Mouse (Mus musculus) gastrocnemius, postnatal 4 days (tissue): Measurements from ENCODE around the gene Bcan. TPM values are rescaled to one million over a fixed set of nuclear protein-coding genes. Genes with fewer than 3 reads are reported as not detected.

Experiments
- DNase-seq, 2 experiments: peaks; one replicate each; pipeline ENCODE4 v3.0.0; 2021 to 2022; ENCODE audit warnings: low spot score in 2 of 2, mixed read lengths in 2 of 2
- total RNA-seq, 2 experiments: library from RNA; stranded (reverse); gene quantifications; 2 replicates each; pipeline ENCODE4 v1.2.3; 2021

Bcan gene
- total RNA-seq, 2 experiments from 2014 or later: 0.12 TPM; not detected in 1

DNA sequence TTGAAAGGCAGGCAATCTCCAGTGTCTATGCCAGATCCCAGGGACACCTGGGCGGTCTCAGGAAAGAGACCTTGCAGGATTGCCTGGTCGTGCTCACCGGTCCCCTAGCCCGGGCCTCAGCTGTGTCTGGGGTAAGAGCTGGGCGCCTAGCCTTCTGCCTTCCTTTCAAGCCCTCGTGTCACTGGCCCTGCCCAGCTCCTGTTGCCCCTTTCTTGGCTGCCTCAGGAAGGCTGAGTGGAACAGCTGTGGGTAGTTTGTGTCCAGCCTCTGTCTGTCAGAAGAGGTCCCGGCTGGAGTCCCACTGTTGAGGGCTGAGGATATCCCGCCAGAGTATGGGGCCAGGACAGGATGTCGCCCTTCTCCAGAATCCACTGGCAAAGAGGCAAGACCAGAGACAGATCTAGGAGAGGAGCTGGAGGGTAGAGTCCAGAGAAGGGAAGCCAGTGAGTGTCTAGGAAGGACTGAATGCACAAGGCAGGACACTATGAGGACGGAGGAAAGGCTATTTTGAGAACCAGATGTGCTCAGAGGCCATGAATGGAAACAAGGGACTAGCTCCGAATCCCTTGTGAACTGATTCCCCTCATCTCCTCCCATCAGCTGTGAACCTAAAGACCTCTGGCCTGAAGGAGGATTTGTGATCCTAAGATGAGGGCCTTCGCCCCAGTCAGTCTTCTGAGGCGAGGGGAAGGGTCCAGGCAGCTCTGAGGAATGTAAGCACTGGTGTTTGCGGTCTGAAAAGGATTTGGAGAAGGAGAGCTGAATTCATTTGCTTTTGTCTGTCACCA is 26.2 kb downstream of the Bcan start:
- DNase-seq: peak in 1 of 2 experiments; percentile 15

DNA sequence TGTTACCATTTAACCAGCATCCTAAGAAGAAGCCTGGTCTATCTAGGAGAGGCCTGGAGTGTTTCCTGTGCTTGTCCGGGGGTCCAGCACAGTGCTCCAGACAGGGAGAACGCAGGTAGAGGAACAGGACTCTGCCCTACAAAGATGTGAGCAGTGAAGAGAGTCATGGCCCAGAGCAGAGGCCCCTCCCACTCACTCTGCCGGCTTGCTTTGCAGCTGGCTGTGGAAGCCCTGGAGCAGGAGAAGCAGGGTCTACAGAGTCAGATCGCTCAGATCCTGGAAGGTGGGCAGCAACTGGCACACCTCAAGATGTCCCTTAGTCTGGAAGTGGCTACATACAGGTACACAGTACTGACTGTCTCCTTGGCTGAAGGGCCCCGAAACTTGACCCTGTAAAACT is 27.3 kb downstream of the Bcan start:
- peak in 1 of 2 experiments; percentile 17 for DNase-seq

DNA sequence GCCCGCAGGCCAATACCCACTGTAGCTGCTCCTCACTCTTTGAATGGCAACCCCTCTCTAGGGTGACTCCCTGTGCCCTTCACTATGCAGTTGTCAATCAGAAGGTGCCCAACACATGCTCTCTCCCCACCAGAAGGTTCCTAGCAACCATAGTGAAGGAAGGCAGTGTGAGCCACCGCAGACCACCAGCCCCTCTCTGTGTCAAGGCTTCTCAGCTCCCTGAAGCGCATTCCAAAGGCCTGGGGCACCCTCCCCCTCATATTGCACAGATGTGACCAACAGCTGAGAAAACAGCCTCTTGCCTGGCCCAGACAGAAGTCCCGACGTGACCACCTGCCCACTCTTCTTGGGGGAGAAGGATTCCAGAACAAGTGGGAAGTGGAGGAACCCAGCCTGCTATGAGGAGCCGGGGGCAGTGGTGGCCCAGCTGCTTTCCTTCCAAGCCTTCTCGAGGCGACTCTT is 27.8 kb downstream of the Bcan start:
- DNase-seq: peak in 1 of 2 experiments; percentile 12

DNA sequence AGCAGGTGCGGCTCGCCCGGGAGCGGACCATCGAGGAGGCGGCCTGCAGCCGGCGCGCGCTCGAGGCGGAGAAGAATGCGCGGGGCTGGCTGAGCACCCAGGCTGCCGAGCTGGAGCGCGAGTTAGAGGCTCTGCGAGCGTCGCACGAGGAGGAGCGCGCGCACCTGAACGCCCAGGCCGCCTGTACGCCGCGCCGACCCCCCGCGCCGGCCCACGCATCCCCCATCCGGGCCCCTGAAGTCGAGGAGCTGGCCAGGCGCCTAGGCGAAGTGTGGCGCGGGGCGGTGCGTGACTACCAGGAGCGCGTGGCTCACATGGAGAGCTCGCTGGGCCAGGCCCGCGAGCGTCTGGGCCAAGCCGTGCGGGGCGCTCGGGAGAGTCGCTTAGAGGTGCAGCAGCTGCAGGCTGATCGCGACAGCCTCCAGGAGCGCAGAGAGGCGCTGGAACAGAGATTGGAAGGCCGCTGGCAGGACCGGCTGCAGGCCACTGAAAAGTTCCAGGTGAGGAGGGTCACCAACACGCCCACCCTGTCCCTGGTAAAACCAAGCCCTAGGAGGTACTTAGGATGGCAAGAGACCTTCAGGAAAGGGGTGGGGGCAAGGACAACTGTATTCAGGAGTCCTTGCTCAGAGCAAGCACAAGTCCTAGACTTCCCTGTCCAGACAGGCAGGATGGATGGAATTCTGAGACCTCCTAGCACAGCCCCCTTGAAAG is 28.4 kb downstream of the Bcan start:
- DNase-seq: no peak

DNA sequence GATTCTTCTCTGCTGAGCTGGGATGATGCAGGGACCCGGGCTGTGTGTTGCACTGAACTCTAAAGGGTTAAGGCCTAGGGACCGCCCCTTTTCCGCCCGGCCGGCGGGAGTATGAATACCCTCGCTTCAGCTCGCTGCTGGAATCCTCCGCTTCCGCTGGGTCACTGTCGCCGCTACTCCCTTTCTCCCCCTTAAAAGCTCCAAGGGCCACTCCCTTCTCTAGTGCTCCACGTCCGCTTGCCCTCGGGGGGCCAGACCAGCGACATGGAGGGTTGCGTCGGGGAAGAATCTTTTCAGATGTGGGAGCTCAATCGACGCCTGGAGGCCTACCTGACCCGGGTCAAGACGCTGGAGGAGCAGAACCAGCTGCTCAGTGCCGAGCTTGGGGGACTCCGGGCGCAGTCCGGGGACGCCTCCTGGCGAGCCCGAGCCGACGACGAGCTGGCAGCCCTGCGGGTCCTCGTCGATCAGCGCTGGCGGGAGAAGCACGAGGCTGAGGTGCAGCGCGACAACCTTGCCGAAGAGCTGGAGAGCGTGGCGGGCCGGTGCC is 29.0 kb downstream of the Bcan start, which contains the start of gene Nes:
TSS of gene Nes (plus strand) at position 140 of the 550 bp plus-strand sequence.
- DNase-seq: peak in 1 of 2 experiments; percentile 77

DNA sequence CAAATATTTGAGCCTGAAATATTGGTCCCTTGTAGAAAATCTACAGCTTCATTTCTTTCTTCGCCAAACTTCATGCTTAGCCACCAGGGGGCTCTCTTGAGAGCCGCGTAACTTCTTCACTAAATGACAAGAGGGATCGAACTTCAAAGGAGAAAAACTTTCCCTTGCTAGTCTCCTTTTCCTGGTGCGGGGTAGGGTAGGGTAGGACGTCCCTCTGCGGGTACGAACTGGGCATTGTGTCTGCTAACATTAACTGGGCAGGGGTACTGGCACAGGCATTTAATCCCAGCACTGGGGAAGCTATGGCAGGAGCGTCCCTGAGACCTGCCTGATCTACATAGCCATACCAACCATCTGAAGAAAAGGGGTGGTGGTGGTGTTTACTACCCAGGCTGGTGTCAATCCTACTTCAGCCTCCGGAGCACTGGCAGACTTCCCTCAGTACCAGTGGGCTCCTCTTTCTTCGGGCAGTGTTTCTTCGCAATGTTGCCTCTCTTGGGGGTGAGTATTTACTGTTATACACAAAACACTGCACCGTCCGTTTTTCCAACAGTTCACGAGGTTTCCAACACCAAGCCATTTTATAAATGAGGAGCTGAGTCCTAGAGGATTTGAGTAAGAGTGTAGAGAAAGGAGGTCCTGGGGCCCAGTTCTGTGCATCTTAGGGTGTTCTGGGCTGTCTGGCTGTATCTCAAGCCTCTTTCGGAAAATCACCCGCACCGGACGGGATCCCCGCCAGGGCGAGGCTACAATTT is 29.7 kb downstream of the Bcan start:
- peak in 1 of 2 experiments; percentile 57 for DNase-seq

DNA sequence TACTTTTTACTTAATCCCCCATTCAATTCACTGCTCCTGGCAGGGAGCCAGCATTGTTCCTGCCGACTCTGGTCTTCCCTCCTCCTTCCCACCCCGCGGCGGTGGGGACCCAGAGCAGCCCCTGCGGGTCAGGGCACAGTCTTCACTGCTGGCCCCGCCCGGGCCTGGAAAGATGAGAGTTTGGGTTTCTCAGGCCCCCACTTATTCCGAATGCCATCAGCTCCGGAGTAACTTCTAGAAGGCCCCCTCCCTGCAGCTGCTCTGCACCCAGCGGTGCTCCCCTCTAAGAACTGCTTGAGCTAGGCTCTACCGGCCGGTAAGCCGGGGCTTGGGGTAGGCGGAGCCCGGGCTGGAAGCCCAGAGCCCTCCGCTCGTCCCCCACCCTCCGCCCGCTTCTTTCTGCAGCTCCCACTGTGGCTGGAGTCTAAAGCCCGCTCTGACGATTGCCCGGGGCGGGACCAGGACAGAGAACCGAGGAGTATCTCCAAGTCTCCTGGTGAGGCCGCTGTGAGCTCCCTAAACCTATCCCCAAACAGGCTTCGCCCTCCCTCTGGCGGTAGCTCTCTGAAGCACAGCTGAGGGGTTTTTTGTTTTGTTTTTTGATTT is 39.3 kb downstream of the Bcan start:
- DNase-seq: peak; percentile 84 to 92

DNA sequence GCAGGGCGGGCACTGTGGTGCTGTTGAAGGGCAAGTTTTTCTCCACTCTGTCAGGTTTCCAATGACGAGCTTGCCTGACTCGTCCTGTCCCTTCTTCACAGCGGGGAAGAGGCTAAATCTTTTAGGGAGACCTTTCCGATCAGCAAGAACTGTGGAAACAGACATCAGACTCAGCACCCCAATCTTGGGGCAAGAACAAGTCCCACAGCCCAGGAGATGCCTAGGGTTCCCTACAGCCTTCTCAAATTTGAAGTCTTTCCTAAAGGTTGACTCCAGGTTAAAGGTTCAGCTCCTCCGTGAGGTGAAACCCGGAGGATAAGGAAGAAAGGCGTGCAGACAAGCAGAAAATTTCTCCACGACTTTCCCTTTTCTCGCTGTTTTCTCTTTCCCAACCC is 39.8 kb downstream of the Bcan start:
- no peak for DNase-seq

DNA sequence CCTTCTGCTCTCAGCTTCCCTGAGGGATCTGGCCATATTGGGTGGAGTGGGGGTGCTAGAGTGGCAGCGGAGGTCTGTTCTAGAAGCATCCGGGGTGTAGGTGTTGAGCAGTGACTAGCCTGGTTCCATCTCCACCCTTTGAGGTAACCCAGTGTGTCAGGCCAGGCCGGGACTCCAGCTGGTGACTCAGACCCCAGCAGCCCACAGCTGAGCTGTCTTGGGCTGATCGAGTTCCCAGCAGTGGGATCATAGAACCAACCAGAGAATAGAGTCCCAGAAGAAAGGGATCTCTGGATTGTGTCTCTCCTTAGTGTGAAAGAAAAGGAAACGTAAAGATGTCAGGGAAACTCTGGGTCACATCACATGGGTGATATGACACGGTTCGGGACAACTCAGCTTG is 40.7 kb downstream of the Bcan start:
- no peak for DNase-seq

DNA sequence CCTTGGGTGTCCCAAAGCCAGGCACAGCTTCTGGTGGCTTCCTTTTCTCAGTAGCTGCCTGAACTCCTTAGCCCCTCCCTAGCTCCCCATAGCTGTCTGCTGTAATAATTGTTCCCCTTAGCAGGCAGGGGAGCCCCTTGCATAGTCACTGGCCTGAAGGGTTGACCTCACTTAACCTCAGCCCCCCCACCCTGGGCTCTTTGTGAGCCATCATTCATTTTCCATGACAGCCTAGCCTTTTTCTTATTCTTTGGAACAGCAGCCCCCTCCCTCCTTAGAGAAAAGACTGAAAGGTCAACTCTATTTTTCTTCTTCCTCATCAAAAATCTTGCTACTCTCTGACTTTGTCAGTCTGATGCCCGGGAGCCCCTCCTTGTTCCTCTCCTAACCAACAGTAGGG is 41.1 kb downstream of the Bcan start:
- DNase-seq: no peak

DNA sequence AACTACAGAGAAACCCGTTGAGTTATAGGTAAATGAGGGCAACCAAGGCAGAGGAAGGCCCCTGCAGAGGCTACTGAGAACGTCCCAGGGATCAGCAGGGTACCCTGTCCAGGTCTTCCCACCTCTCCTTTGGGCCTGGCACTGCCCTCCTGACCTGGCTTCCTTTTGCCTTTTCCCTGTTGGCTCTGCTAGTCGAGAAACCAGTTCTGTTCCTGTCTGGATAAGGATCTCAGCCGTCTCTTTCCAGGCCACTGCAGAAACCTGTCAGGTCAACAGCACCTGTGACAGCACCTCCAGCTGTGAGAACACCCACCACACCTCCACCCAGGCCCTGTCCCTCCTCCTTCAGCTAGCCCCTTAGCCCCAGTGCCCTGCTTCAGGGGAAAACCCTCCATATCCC is 41.6 kb downstream of the Bcan start:
- no peak for DNase-seq

DNA sequence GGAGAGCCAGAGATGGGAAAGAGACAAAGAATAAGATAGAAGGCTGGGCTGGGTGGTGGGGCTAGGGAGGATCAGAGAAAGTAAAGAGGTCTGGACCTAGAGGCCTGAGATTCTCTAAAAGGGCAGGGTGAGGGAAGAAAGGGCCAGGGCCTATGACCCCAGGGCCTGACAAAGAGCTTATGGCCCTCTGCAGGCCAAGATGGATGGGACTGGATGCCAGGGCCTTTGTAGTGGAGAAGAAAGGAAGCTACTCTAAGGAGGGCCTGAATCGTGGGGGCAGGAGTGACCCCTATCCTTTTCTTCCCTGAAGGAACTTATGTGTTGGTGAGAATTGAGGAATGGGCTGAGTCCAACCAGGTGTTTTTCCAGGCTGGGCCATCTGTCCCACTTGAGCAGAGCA is 42.0 kb downstream of the Bcan start:
- DNase-seq: no peak

DNA sequence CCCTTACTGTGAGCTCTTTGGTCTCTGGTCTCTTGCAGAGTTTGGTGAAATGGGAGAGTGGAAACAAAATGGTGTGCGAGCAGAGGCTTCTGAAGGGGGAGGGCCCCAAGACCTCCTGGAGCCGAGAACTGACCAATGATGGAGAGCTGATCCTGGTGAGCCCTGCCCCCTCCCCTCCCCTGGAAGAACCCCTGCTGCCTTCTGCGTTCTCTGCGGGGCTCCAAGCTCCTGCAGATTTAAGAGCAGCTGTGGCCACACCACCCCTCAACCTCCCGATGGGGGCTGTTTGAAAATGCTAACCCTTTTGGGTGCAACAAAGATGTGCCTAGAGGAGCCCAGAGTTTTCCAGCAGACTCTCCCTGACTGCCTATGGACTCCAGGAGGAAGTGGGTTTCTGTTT is 47.6 kb downstream of the Bcan start:
- peak in 1 of 2 experiments; percentile 43 for DNase-seq

DNA sequence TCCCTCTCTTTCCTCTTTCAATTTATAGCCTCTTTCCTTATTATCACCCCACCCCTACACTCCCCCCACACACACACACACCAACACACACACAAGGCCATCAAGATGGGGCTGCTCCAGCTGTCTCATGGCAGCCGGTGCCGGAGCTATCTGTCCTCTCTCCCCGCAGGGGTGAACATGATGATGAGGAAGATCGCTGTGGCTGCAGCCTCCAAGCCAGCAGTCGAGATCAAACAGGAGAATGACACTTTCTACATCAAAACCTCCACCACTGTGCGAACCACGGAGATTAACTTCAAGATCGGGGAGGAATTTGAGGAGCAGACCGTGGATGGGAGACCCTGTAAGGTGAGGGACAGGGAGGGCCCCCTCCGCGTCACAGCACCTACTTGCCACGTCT is 48.1 kb downstream of the Bcan start:
- DNase-seq: no peak

DNA sequence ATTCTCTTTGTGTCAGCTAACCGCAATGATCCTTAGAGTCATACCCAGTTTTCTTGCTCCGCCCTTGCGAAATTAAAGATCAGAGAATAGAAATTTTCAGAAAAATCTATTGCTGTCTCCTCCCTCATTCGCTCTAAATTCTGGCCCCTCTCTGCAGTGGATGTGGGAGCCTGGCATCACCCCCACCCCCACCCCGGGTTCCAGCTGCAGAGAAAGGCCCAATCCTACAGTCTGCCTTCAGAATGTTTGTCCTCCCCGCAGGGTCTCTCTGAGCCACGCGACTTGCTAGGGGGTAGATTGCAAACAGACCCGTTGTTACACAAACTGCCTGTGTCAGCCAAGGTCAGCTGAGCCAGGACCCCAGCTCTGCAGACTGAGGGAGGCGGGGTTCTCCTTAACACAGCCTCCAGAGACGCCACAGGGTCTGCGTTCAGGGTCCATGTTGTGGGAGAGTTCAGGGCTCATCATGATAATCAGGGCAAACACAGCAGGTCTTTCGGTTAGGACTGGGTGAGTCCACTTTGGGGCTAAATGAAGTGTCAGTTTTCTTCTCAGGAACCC is 50.0 kb downstream of the Bcan start:
- DNase-seq: no peak

DNA sequence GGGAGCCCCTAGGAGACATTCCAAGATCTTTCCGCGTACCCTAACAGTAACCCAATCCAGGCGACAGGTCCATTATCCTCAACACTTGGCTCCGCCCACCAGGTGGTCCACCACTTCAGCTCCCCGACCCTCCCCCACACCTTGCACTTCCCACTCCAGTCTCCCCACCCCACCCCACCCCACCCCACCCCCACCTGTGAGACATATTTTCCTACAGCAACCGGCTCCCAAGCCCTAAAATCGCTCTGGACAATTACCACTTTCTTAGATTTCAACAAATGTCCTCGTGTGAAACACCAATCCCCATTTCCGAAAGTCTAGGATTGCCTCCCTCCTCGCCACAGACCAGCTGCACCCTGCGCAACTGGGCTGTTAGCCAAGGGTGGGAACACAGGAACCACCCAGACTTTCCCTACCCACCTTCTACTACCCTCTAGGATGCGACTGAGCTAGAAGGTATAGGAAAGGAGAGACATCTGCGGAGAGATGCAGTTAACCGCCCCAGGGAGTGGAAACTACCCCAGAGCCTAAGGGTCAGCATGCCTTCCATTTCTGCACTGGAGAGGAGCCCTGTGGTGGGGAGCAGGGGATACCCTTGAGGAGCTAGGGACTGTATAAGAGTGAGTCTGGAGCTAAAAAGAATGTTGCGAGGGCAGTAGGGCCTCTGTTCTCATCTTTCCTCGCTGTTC is 50.6 kb downstream of the Bcan start:
- DNase-seq: no peak

DNA sequence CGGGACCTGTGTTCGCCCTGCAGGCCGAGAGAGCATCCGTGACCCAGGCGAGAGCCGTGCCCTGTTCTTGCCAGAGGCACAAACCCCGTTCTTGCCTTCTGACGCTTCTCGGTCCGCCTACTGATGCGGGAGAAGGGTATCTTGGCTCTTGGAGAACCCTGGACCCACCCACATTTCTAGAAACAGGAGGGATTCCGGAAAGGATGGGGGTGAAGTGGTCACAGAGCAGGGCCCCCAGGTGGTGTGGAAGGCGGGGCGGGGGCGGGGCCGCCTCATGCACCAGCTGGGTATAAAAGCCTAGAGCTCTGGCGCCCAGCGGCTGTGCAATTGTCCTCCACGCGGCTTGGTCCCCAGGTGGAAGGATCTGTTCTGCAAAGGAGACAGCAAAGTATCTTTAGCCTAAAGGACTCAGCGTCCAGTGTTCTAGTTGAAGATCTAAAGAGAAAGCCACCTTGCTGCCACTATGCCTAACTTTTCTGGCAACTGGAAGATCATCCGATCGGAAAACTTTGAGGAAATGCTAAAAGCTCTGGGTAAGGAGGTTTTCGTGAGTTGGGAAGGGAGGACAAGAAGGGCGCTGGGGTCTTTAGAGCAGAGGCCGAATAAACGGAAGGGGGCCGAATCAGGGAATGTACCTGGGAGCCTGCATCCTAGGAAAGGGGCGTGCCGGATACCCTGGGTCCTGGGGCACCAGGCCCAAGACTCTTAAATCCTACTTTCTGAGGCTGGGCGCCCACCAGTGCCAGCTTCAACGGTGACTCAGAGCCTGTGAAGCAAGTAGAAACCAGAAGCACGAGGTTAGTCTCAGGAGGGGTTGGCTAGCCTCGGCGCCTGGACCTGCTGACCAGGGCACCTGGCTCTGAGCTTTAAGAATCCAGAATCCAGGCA is 51.4 kb downstream of the Bcan start, which contains the start of gene Crabp2:
TSS of gene Crabp2 (plus strand) at position 289 of the 888 bp plus-strand sequence.
- no peak for DNase-seq

DNA sequence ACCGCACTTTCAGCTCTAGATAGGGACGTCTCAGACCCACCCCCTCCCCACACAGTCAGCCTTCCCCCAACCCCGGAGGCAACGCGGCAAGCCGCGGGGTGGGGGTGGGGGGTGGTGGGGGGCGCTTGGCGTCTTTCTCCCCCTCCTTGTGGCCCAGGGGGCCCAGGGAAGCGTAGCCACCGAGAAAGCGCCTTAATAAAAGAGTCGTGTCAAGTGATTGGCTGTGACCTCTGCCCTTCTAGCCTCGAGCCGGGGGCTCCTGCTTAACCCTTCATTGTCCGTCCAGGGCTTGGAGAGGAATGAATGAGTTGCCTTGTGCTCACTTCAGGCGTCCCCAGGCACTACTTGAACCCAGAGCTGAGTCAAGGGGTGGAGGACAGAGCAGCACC is 52.2 kb downstream of the Bcan start:
- DNase-seq: no peak
